Mouse (Mus musculus) lung, postnatal 36 days (tissue): Measurements from ENCODE around the gene Ccdc183.

Source experiments
- DNase-seq: peaks from one replicate; pipeline ENCODE4 v3.0.0; 2022; ENCODE audit warnings: mixed read lengths

Gene Ccdc183

DNA sequence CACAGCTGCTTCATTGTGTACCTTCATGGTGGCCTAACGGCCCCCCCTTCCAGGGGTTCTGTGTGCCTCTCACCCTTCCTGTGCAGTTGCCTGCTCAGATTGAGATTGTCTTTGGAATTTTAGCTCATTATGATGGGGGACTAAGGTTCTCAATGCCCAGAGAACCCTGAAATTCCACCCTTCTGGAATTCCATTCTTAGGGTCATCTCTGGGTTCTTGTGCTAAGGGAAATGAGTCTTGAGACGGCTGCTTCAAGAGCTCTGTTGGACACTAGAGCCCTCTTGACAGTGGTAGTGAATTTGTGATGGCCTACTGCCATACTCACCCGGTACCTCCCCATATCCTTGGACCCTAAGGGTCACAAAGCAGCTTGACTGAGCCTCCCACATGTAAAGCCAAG lies at the start of gene Ccdc183:
TSS of gene Ccdc183 (minus strand) at position 101 of the 400 bp plus-strand sequence.
- no peak for DNase-seq

DNA sequence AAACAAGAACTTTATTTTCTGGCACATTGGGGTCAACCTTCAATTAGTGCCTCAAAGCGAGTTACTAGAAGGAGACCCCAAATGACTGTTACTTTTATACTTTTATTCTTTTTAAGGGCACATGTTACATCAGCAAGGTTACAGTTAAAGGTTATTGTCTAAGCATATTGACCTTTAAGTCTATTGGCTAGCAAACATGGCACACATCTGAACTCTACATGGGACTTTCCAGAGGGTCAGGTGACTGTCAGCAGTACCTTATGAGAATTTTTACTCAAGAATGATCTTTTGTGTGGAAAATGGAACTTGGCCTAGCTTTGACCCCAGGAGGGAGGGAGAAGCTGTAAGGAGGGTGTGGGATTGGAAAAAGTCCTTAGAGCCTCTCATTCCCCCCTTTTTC lies 49.0 kb upstream of the Ccdc183 start:
- no peak for DNase-seq

DNA sequence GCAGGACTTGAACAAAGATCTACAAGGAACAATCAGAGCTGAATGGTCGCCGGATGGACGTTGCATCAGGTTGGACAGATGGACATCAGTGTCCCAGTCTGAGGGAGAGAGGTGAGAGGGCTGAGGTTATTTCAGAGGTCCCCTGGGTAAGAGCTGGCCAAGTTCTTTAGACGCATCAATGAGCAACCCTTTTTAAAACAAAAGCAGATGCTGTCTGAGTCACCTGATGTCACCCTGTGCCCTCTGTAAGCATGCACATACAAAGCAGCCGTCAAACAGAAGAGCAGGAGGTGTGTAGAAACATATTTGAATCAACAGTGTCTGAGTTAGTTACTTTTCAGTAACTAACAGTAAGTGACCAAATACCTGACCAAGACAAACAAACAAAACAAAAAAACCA lies 46.6 kb upstream of the Ccdc183 start:
- no peak for DNase-seq

DNA sequence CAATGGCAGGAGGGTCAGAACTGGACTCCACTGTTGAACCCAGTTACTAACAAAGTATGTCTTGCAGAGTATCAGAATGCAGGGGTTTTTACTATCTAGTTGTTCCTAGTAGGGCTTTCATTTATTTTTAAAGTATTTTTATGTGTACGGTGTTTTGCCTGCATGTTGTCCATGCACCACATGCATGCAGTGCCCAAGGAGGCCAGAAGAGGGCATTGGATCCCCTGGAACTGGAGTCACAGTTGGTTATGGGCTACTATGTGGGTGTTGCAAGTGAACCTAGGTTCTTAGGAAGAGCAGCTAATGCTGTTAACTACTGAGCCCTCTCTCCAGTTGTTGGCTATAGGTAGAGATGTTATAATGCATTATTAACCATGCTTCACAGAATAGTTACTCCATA lies 46.0 kb upstream of the Ccdc183 start:
- peak; percentile 72 for DNase-seq

DNA sequence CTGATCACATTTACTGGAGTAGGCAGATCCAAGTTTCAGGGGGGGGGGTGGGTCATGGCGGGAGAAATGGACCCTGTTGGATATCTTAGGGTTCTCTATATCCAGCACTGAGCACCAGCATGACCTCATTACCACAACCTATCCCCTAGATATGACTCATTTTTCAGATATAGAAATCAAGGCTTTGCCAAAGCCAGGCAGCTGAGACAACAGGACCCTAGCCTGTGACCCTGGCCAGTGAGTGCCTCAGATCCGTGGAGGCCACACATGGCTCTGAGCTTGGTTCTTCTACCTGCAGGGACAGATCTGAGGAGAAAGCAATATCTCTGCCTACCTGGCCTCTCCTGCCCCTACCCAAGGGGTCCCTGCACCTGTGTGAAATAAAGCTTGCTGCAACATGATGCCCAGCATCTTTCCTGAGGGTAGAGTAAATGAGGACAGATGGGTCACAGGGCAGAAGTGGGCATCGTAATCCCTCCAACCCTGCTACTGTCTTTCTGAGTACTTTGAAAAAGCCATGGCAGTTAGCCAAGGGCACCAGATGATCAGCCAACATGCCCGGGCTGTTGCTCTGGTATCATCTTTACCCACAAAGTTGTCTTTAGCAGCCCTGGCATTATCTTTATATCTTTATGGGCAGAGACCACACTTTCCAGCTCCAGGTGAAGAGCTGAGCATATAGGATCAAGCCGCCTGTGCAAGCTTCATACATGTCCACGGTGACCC lies 43.9 kb upstream of the Ccdc183 start:
- no peak for DNase-seq

DNA sequence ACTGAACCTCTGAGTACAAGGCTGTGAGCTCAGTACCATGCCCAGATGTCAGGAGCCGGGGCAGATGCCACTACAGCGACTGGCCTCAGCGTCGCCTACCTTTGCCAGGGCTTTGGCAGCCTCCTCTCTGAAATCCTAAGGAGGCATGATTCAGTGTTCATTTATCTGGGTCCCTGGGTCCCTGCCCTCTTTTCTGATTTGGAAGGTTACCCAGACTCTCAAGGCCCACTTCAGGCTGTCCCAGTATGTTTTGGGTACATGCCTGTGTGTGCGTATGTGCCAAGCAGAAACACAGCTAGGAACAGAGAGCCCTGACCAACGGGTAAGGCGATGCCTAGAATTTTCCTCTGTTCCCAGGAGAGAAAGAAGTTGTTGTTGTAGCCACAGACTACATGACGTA lies 42.8 kb upstream of the Ccdc183 start:
- no peak for DNase-seq

DNA sequence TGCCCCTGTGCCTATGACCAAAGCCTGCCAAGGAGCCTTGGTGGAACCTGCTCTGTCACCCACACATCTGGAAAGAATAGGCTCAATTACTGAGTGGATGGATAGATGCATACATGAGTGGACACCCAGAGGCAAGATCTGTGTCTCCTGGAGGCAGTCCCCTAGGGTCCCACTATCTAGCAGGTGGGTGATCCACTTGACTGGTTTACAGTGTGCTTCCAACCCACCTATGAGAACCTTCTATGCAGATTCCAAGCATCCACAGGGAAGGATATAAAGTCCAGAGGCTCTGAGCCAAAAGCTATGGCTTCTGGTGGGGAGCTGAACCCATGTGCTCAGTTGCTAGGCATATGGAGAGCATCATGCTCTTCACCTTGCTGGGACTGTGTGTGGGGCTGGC lies 40.2 kb upstream of the Ccdc183 start, which contains the start of gene Lcn5:
TSS of gene Lcn5 (plus strand) at position 301 of the 400 bp plus-strand sequence.
- no peak for DNase-seq

DNA sequence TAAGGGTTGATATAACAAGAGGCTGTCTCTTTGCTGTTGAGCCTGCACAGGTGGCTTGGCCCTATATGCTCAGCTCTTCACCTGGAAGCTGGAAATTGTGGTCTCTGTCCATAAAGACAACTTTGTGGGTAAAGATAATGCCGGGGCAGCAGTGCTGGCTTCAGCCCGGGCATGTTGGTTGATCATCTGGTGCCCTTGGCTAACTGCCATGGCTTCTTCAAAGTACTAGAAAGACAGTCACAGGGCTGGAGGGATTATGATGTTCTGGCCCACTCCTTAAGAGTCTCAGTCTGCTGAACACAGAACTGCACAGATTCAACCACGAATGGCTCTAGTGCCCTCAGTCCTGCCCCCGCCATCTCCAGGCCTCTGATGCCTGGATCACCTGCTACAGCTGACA lies 39.8 kb upstream of the Ccdc183 start:
- DNase-seq = peak; percentile 6

DNA sequence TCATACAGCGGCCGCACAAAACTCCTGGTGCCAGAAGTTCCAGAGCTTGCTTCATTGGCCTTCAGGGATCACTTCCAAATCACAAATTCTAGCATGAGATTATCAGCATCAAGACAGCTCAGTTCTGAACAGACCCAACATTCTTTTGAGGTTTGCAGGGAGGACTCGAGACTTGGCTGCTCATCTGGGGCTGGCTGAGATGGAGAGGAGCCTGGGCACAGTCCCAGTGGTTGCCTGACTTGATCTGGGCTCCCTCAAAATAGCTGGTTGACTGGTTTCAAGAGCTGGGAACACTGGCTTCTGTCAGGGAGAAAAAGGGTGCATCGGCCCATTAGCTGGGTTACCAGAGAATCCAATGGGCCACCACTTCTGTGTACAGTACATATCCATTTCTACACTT lies 39.2 kb upstream of the Ccdc183 start:
- peak; percentile 29 for DNase-seq

DNA sequence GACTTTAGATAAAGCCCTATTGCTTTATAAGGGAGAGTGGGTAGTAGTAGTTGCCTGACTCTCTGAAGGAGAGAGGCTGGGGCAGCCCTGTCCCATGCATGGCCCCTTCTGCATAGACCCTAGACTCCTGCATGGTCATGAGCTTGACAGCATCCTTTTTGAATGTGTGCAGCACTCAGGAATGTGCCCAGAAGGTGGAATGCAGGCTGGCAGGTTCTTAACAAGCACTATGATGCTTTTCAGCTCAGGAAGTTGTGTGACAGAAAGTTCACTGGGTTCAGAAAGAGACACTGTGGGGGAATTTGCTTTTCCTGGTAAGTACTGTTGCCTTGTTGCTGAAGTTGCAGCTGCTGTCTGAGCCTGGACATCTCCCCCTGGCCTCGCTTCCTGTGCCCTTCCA lies 37.0 kb upstream of the Ccdc183 start:
- DNase-seq = peak; percentile 10

DNA sequence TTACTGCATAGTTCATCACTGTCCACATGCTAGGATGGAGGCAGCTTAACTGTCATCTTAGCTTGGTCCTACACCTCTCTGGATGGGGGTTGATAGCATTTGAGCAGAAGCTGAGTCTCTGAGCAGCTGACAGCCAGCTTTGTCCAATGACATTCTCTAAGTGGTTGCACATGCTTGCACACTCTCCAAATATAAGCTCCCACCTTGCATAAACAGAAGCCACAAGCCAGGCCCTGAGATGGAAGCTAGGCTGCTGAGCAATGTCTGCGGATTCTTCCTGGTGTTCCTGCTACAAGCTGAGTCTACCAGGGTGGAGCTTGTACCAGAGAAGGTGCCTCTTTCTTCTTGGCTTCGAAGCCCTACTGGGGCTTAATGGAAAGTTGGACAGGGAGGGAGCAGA lies 35.4 kb upstream of the Ccdc183 start, which contains the start of gene Lcn8:
TSS of gene Lcn8 (plus strand) at position 219 of the 400 bp plus-strand sequence.
- DNase-seq = peak; percentile 10

DNA sequence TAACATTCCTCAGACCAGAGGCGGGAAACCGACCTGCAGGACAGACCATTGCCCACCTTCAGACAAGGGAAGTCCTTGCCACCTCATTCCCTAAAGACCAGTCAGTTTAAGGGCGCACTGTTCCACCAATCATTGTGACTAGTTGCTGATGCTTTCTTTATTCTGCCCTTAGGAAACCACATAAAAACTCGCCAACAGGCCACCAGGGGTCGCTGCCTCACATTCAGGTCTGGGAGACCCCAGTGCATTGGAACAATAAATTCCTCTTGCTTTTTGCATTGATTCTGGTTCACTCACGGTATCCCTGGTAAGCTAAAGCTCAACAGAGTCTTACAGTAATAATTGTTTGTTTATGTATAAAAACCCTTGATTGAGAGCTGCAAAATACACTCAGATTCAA lies 22.4 kb upstream of the Ccdc183 start:
- peak; percentile 44 for DNase-seq

DNA sequence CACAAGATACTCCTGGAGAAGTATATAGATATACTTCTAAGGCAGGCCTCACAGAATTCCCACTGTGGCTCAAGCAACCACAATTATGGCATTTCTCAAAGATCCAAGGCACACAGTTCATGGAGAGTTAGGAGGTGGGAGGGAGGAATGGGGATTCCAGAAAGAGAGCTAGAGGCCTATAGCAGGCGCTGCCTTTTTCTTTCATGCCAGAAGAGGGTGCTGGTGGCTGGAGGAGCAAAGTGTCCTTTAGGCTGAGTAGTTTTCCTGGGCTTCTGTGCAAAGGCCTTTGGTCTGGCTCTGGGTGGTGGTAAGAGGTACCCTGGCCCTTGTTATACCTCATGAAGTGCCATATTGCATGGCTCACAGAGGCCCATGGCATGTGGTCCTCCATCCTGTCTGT lies 16.6 kb upstream of the Ccdc183 start:
- no peak for DNase-seq

DNA sequence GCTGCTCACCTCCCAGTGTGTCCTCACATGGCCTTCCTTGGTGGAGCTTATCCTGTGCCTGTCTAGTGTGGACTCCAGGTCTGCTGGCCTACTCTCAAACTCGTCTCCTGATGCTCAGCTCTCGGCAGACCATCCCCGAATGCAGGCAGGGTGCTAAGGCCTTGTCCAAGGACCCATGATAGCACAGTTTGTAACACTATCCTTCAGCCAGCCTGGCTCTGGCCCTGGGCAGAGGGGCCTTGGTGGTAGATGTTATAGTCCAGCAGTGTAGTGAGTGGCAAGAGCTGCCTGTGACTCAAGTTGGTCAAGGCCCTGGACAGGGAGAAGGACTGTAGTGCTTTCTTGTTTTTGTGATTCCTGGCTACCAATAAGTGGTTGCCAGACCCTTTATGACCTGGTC lies 16.1 kb upstream of the Ccdc183 start:
- no peak for DNase-seq

DNA sequence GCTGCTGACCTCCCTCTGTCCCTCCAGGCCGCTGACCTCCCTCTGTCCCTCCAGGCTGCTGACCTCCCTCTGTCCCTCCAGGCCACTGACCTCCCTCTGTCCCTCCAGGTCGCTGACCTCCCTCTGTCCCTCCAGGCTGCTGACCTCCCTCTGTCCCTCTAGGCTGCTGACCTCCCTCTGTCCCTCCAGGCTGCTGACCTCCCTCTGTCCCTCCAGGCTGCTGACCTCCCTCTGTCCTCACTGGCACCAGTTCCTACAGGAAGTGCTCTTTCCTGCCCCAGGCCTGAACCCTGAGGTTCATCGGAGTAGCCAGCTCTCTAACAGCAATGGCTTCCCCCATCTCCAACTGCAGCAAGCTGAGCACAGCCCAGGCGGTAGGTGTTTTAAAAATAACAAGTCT lies 11.3 kb upstream of the Ccdc183 start:
- DNase-seq = no peak

DNA sequence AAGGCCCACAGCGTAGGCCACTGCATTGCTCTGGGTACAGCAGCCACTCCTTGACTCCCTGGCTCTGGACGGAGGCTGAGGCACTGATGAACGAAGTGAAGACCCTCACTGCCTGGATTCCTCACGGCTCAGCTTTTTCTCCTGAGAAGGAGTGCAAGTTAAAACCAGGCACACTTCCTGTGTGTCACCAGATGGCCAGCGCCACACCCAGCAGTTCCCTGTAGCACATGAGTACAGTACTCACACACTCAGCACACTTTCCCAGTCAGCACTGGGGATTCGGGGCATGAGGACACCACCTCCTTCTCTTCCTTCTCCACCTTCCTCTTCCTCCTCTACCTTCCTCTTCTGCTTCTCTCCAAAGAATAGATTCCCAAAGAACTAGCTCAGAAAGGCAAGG lies 10.3 kb upstream of the Ccdc183 start, which contains the start of gene Fcna:
TSS of gene Fcna (minus strand) at position 220 of the 400 bp plus-strand sequence.
- DNase-seq = no peak

DNA sequence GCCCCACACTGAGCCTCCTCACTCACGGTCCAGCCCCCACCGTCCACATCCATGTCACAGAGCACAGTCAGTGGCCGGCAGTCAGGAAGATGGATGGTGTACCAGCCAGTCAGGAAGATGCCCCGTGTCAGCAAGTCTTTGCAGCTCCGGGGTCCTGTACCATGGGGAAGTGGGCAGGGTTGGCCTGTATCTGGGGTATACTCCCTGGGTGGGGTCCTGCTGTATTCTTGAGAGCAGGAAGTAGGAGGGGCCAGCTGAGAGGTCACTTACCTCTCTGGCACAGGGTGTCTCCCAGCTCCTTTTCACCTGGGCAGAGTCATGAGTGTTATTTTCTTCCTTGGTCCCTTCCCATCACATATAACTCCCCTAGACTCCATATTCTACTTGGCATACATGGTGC lies 8.5 kb upstream of the Ccdc183 start:
- no peak for DNase-seq

DNA sequence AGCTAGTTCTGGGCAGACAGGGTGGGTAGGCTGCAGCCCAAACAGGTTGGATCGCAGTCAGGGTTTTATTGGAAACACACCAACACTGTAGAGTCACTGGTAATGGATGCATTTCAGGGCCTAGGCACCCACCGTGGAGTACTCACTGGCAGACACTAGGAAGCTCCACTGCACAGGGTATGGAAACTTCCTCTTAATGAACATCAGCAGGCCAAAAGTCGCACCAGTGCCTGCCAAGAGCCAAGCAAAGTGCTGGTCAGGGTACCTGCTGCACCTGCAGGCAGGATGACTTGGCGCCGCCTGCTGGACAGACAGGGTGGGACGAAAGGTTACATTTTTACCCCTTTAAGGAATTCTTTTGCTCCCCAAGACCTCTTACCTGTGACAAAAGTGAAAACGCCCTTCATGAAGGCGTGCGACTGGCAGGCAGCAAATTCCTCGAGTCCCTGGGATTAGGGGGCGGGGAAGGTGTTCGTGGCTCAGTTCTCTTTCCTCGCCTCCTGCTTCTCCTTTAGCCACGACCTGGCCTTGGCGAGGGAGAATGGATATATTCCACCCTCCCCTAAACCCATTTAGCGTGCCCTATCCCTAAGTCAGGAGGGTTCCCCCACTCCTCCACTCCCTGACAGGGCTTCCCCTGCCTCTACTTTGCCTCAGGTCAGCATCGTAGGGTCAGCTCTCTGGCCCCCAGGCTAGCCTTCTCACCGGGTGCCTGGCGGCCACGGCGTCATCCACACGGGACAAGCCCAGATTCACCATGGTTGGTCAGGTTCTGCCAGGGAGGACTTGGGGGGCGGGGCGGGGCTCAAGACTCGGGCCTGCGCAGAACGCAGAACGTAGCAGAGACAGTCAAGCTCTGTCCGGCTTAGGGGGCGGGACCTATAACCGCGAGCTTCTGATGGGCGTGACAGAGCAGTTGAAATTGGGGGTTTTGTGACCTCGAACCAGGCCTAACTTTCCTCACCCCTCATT lies 4.0 kb upstream of the Ccdc183 start, which contains the start of gene Tmem141:
TSS of gene Tmem141 (minus strand) at position 777 of the 972 bp plus-strand sequence.
- DNase-seq = peak; percentile 97

DNA sequence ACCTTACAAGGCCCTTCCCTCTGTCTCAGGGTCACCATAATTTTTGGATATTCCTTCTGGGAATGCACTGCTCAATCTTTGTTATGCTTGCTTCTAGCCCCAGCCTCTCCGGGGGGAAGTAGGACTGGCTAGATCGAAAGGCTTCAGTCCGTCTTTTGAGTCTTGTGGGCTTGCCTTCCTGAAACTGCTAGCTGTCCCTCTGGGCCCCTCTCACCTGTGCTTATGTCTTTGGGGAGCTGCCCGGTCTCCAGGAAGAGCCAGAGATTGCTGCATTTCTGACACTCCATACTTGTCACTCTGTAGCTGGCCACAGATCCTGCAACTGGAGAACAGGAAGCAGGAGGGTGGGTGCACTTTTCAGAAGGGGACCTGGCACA lies 3.4 kb upstream of the Ccdc183 start:
- DNase-seq = no peak

DNA sequence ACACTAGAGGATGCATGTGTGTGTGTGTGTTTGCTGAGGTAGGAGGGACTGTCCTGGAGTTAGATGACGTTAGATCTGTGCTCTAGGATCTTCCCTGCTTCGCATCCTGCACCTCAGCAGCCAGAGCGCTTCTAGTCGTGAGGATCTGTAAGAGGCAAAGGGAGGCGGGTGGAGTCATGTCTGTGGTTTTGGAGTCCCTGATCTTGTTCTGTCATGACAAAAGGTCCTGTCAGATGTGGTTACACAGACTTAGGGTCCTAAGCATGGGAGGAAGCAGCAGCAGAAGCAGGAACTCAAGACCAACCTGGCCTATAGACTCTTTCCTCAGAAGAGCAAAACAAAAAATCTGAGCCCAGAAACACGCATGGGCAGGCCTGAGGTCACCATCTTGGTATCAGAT lies 2.9 kb upstream of the Ccdc183 start:
- no peak for DNase-seq

DNA sequence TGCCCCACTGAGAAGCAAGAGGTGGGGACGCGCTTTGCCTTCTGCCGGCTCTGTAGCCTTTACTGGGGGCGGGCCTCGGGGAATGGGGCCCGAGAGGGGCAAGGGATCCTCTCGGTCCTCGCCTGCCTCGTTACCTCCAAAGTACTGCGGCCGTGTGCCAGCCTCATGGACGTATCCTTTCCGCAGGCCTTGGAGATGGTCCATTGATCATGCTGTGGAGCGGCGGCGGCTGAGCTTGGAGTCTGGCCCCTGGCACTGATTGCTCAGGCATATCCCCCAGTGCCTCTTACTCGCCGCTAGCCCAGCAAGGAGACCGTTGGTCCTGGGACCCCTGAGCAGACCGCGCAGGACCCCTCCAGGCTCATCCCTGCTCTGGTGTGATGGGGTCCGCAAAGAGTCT lies 1.1 kb downstream of the Ccdc183 start:
- DNase-seq = no peak

DNA sequence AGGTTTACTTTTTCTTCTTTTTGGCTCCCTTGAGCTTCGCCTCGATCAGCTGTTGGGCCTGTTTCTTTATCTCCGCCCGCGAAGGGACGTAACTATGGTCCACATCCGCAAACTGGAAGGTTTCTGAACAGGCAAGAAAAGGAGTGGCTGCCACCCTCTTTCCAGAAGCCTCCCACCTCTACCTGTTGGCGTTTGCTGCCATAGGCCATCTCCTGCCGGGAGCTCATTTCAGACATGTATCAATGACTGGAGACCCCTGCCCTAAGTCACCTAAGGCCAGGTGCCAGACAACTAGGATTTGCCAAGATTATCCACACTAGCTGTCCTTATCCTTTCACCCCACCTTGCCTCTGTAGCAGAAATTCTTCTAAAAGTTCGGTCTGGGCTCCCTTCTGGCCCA lies 8.8 kb downstream of the Ccdc183 start:
- no peak for DNase-seq

DNA sequence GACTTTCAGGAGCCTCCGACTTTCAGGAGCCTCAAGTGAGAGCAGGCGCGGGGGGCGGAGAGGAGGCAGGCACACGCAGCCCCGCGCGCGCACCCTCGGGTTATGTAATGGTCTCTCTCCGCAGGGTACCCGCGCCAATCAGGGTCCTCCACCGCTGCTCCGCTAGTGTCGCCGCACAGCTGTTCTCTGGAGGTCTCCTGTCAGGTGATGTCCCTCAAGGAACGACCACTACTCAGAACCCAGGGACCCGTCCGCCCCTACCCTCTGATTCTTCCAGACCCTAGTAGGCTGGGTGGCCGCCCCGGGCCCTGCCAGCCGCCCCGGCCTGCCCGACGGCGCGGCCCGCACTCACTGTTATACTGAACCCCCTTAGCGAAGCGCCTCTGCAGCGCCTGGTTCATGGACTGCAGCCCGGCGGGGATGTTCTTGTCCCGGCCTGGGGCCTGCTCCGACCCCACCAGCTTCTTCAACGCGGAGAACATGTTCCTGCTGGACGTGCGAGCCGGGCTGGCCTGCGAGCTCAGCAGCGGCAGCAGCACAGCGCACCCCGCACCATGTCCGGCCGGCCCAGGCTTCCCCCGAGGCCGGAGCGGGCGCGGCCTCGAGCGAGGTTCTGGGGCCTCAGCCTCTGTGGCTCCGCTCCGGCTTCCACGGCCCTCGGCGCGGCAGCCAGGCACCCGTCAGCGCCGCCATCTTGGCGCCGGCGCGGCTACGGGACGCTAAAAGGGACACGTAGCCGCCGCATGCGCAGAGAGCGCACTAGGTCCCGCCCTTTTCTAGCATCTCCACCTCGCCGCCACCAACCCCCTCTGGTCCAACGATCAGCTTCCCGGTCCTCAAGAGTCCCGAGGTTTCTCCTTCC lies 9.5 kb downstream of the Ccdc183 start, which contains the start of gene Rabl6:
TSS of gene Rabl6 (minus strand) at position 761 of the 862 bp plus-strand sequence.
- DNase-seq = peak; percentile 93
